Mouse (Mus musculus): ENCODE results near the gene Nkx6-2. TPM values are rescaled to one million over a fixed set of nuclear protein-coding genes. Genes with fewer than 3 reads are reported as not detected.
A peak's percentile ranks its signal among the peaks of the same experiment; 100 is the strongest.

Gene Nkx6-2
- polyA plus RNA-seq, 1 experiment from 2014 or later = 15.1 TPM

- no peak overlapping the region for H3K9ac ChIP-seq
- no peak overlapping the region for H3K4me3 ChIP-seq (replicated peaks; ENCODE audit: low read length)
- 14% methylated on average over 7 of the region's 7 CpGs for WGBS
- no peak overlapping the region for H3K4me2 ChIP-seq (replicated peaks)
- no peak for ATAC-seq (ENCODE audit: low FRiP score)
- H3K36me3 ChIP-seq (replicated peaks; ENCODE audit: control insufficient read depth, insufficient read depth) = no peaks in the 10 kb centered on the region
- no peak for DNase-seq (ENCODE audit: low spot score)
- H3K27me3 ChIP-seq (ENCODE audit: control insufficient read depth, insufficient read depth, low read length) = peaks cover 88% of the 10 kb centered on the region
- peaks cover 12% of the 10 kb centered on the region; the same call in 1 of the 2 replicates for H3K4me1 ChIP-seq (replicated peaks; ENCODE audit: control insufficient read depth, insufficient read depth, low read length)
- no peaks in the 10 kb centered on the region for H3K9me3 ChIP-seq (ENCODE audit: control insufficient read depth, low read length)
- H3K27ac ChIP-seq = no peak overlapping the region
Measured at GRCm38 (mm10) chr7:139587919-139588318, 5.3 kb upstream of the Nkx6-2 start.

GRCm38 (mm10) chr7:139585183-139585821, 2.7 kb upstream of the Nkx6-2 start:
- Histone ChIP-seq H3K4me1 (replicated peaks; ENCODE audit: control insufficient read depth, insufficient read depth, low read length) (peaks cover 12% of the 10 kb centered on the region; the same call in 1 of the 2 replicates), H3K9ac (no peak overlapping the region), H3K36me3 (replicated peaks; ENCODE audit: control insufficient read depth, insufficient read depth) (no peaks in the 10 kb centered on the region), H3K27me3 (ENCODE audit: control insufficient read depth, insufficient read depth, low read length) (peaks cover 98% of the 10 kb centered on the region), H3K4me2 (replicated peaks) (0 out of 2 replicates have a peak overlapping the region, but pooled peaks have one; percentile 10), H3K4me3 (replicated peaks; ENCODE audit: low read length) (no peak overlapping the region), H3K9me3 (ENCODE audit: control insufficient read depth, low read length) (no peaks in the 10 kb centered on the region), H3K27ac (no peak overlapping the region)
- ATAC-seq (ENCODE audit: low FRiP score) (no peak), DNase-seq (ENCODE audit: low spot score) (no peak)
- 1% methylated on average over 29 of the region's 29 CpGs for WGBS

- Histone ChIP-seq H3K9ac (no peak overlapping the region), H3K4me3 (replicated peaks; ENCODE audit: low read length) (no peak overlapping the region), H3K9me3 (ENCODE audit: control insufficient read depth, low read length) (no peaks in the 10 kb centered on the region), H3K36me3 (replicated peaks; ENCODE audit: control insufficient read depth, insufficient read depth) (no peaks in the 10 kb centered on the region), H3K4me2 (replicated peaks) (0 out of 2 replicates have a peak overlapping the region, but pooled peaks have one; percentile 10), H3K4me1 (replicated peaks; ENCODE audit: control insufficient read depth, insufficient read depth, low read length) (peaks cover 12% of the 10 kb centered on the region; the same call in 1 of the 2 replicates), H3K27ac (no peak overlapping the region), H3K27me3 (ENCODE audit: control insufficient read depth, insufficient read depth, low read length) (peaks cover 98% of the 10 kb centered on the region)
- DNase-seq (ENCODE audit: low spot score) (peak; percentile 42), ATAC-seq (ENCODE audit: low FRiP score) (0 out of 2 replicates have a peak, but pooled peaks have one; percentile 10)
- WGBS = 1% methylated on average over 53 of the region's 53 CpGs
Measured at GRCm38 (mm10) chr7:139584221-139585175, 1.9 kb upstream of the Nkx6-2 start.

- ATAC-seq (ENCODE audit: low FRiP score) (no peak), DNase-seq (ENCODE audit: low spot score) (no peak)
- whole genome bisulfite sequencing = 13% methylated on average over 17 of the region's 17 CpGs
- H3K4me1 ChIP-seq (replicated peaks; ENCODE audit: control insufficient read depth, insufficient read depth, low read length) = peaks cover 12% of the 10 kb centered on the region; the same call in 1 of the 2 replicates
- H3K4me3 ChIP-seq (replicated peaks; ENCODE audit: low read length) = peak overlapping the region; percentile 27; the same call in 1 of the 2 replicates
- no peak overlapping the region for H3K9ac ChIP-seq
- H3K36me3 ChIP-seq (replicated peaks; ENCODE audit: control insufficient read depth, insufficient read depth) = no peaks in the 10 kb centered on the region
- no peak overlapping the region for H3K27ac ChIP-seq
- H3K4me2 ChIP-seq (replicated peaks) = peak overlapping the region; percentile 44; the same call in 1 of the 2 replicates
- H3K9me3 ChIP-seq (ENCODE audit: control insufficient read depth, low read length) = no peaks in the 10 kb centered on the region
- H3K27me3 ChIP-seq (ENCODE audit: control insufficient read depth, insufficient read depth, low read length) = peaks cover 98% of the 10 kb centered on the region
Measured at GRCm38 (mm10) chr7:139583094-139583737, 619 bp upstream of the Nkx6-2 start.

- H3K27me3 ChIP-seq (ENCODE audit: control insufficient read depth, insufficient read depth, low read length) = peaks cover 98% of the 10 kb centered on the region
- H3K9me3 ChIP-seq (ENCODE audit: control insufficient read depth, low read length) = no peaks in the 10 kb centered on the region
- peak overlapping the region; percentile 27 for H3K4me3 ChIP-seq (replicated peaks; ENCODE audit: low read length)
- H3K27ac ChIP-seq = no peak overlapping the region
- ATAC-seq (ENCODE audit: low FRiP score) (no peak), DNase-seq (ENCODE audit: low spot score) (no peak)
- peaks cover 8% of the 10 kb centered on the region; the same call in 1 of the 2 replicates for H3K4me1 ChIP-seq (replicated peaks; ENCODE audit: control insufficient read depth, insufficient read depth, low read length)
- no peaks in the 10 kb centered on the region for H3K36me3 ChIP-seq (replicated peaks; ENCODE audit: control insufficient read depth, insufficient read depth)
- WGBS = under 1% methylated on average over 82 of the region's 82 CpGs
- H3K9ac ChIP-seq = peak overlapping the region; percentile 1; the same call in 1 of the 2 replicates
- peak overlapping the region; percentile 44 for H3K4me2 ChIP-seq (replicated peaks)
Measured at GRCm38 (mm10) chr7:139581801-139582571, 611 bp downstream of the Nkx6-2 start.

- ATAC-seq (ENCODE audit: low FRiP score) = no peak
- Histone ChIP-seq H3K4me2 (replicated peaks) (peak overlapping the region; percentile 44), H3K27ac (no peak overlapping the region; the same call in 1 of the 2 replicates), H3K9me3 (ENCODE audit: control insufficient read depth, low read length) (no peaks in the 10 kb centered on the region), H3K4me3 (replicated peaks; ENCODE audit: low read length) (peak overlapping the region; percentile 27), H3K36me3 (replicated peaks; ENCODE audit: control insufficient read depth, insufficient read depth) (no peaks in the 10 kb centered on the region), H3K27me3 (ENCODE audit: control insufficient read depth, insufficient read depth, low read length) (peaks cover 97% of the 10 kb centered on the region), H3K4me1 (replicated peaks; ENCODE audit: control insufficient read depth, insufficient read depth, low read length) (peaks cover 8% of the 10 kb centered on the region; the same call in 1 of the 2 replicates), H3K9ac (peak overlapping the region; percentile 32; the same call in 1 of the 2 replicates)
- DNase-seq (ENCODE audit: low spot score) = no peak
- WGBS = 1% methylated on average over 78 of the region's 78 CpGs
Measured at GRCm38 (mm10) chr7:139580851-139581775, 1.5 kb downstream of the Nkx6-2 start.

- DNase-seq (ENCODE audit: low spot score) = no peak
- no peak for ATAC-seq (ENCODE audit: low FRiP score)
- Histone ChIP-seq H3K4me1 (replicated peaks; ENCODE audit: control insufficient read depth, insufficient read depth, low read length) (peaks cover under 1% of the 10 kb centered on the region; the same call in 1 of the 2 replicates), H3K27me3 (ENCODE audit: control insufficient read depth, insufficient read depth, low read length) (peaks cover 95% of the 10 kb centered on the region), H3K36me3 (replicated peaks; ENCODE audit: control insufficient read depth, insufficient read depth) (no peaks in the 10 kb centered on the region), H3K9me3 (ENCODE audit: control insufficient read depth, low read length) (no peaks in the 10 kb centered on the region), H3K27ac (no peak overlapping the region), H3K4me3 (replicated peaks; ENCODE audit: low read length) (peak overlapping the region; percentile 6; the same call in 1 of the 2 replicates), H3K9ac (no peak overlapping the region), H3K4me2 (replicated peaks) (peak overlapping the region; percentile 6; the same call in 1 of the 2 replicates)
- 51% methylated on average over 21 of the region's 21 CpGs for WGBS
Measured at GRCm38 (mm10) chr7:139579261-139579905, 3.2 kb downstream of the Nkx6-2 start.
